Mouse (Mus musculus): ENCODE results near the gene Akain1.

GRCm38 (mm10) chr17:69475423-69475822 lies 36.3 kb downstream of the Akain1 start:
- TF ChIP-seq POLR2A (IDR thresholded peaks at IDR 0.05; ENCODE audit: control insufficient read depth, low read depth, low read length) (no peak), CTCF (IDR thresholded peaks at IDR 0.05; ENCODE audit: control insufficient read depth, insufficient read depth, insufficient replicate concordance, low read depth, low read length) (peak; percentile 96)
